Mouse (Mus musculus) liver, adult 2 months (tissue): ENCODE measurements around the gene Pcyox1.
"Not testable (repeated sequence)": the region's sequence is repeated elsewhere in the genome, so short reads cannot be mapped to it uniquely, and the experiment has no call there.

Experiments
- CTCF ChIP-seq: fragments of 200-500 bp; IDR thresholded peaks from 2 replicates; pipeline ENCODE4 v1.5.1; 2011; ENCODE audit warnings: low read depth, low read length, control low read depth
- POLR2A ChIP-seq: fragments of 200-500 bp; IDR thresholded peaks from 2 replicates; pipeline ENCODE4 v1.6.1; 2011; ENCODE audit warnings: low read length, control low read depth; ENCODE audit not compliant: insufficient read depth; ENCODE audit errors: extremely low read depth

DNA sequence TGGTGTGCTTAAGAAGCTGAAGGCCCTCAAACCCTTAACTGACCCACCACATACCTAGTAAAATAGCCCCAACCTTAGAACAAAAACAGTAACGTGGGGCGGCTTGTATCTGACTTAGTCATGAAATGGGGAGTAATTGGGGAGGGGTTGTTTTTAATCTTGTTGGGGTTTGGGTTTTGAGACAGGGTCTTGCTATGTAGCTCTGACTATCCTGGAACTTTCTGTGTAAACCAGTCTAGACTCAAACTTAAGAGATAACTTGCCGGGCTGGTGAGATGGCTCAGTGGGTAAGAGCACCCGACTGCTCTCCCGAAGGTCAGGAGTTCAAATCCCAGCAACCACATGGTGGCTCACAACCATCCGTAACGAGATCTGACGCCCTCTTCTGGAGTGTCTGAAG is 16.8 kb downstream of the Pcyox1 start:
- TF ChIP-seq POLR2A, CTCF: not testable (repeated sequence)
